Mouse (Mus musculus) ES-E14 (cell line): Measurements from ENCODE around the gene Tmem231. TPM values are rescaled to one million over a fixed set of nuclear protein-coding genes. Genes with fewer than 3 reads are reported as not detected.
A peak's percentile ranks its signal among the peaks of the same experiment; 100 is the strongest.

ENCODE experiments used
- DNase-seq: peaks from one replicate; pipeline ENCODE4 v3.0.0-alpha.2; 2013; ENCODE audit warnings: low read depth, low spot score
- H3K27ac ChIP-seq: 2 replicates; pipeline ENCODE4 v1.5.1; 2012; ENCODE audit warnings: low read depth, mild to moderate bottlenecking, low read length, moderate library complexity, mixed read lengths; ENCODE audit not compliant: poor library complexity, insufficient read depth, severe bottlenecking
- H3K36me3 ChIP-seq: 2 replicates; pipeline ENCODE4 v1.6.1; 2012; ENCODE audit warnings: mild to moderate bottlenecking, low read length, moderate library complexity, mixed read lengths; ENCODE audit not compliant: control insufficient read depth, poor library complexity, insufficient read depth, severe bottlenecking
- H3K4me1 ChIP-seq, 2 experiments: fragments of 150-350 bp in 1 of 2; sonication (generic) in 1 of 2; 2 replicates each; pipeline ENCODE4 v1.6.1; 2012; ENCODE audit warnings: low read length in 2 of 2, mild to moderate bottlenecking in 1 of 2, mixed read lengths in 1 of 2; ENCODE audit not compliant: control insufficient read depth in 2 of 2, insufficient read depth in 2 of 2, poor library complexity in 1 of 2
- H3K4me3 ChIP-seq, 2 experiments: fragments of 150-350 bp in 1 of 2; sonication (generic) in 1 of 2; 2 replicates each; pipeline ENCODE4 v1.5.1; 2012; ENCODE audit warnings: low read length in 2 of 2, low read depth in 1 of 2, mild to moderate bottlenecking in 1 of 2, mixed read lengths in 1 of 2; ENCODE audit not compliant: insufficient read depth in 1 of 2, poor library complexity in 1 of 2, severe bottlenecking in 1 of 2
- H3K9ac ChIP-seq: 2 replicates; pipeline ENCODE4 v1.6.1; 2012; ENCODE audit warnings: low read depth, mild to moderate bottlenecking, low read length, mixed read lengths; ENCODE audit not compliant: poor library complexity, insufficient read depth, severe bottlenecking
- H3K9me3 ChIP-seq: fragments of 150-350 bp; sonication (generic); 2 replicates; pipeline ENCODE4 v1.6.1; 2012; ENCODE audit warnings: low read depth, mild to moderate bottlenecking, low read length; ENCODE audit not compliant: control insufficient read depth, insufficient read depth
- CHD2 ChIP-seq: IDR thresholded peaks from 2 replicates; pipeline ENCODE4 v1.6.1; 2014; ENCODE audit warnings: mild to moderate bottlenecking, low read depth, low read length, inconsistent platforms
- HCFC1 ChIP-seq: IDR thresholded peaks from 2 replicates; pipeline ENCODE4 v1.6.1; 2012; ENCODE audit warnings: low read length, inconsistent platforms, borderline replicate concordance; ENCODE audit not compliant: insufficient read depth
- MAFK ChIP-seq: IDR thresholded peaks from 2 replicates; pipeline ENCODE4 v1.6.1; 2014; ENCODE audit warnings: mild to moderate bottlenecking, low read depth, low read length, inconsistent platforms; ENCODE audit not compliant: insufficient read depth
- ZC3H11A ChIP-seq: IDR thresholded peaks from 2 replicates; pipeline ENCODE4 v1.6.1; 2012; ENCODE audit warnings: low read depth, mild to moderate bottlenecking, inconsistent platforms, low read length, borderline replicate concordance
- ZNF384 ChIP-seq: IDR thresholded peaks from 2 replicates; pipeline ENCODE4 v1.6.1; 2012; ENCODE audit warnings: low read depth, low read length, inconsistent platforms
- in situ Hi-C, 2 experiments: fragments of 600-800 bp; cut with MboI; formaldehyde crosslinking; loops; one replicate each; pipeline ENCODE4 v1.15.1; 2025; ENCODE audit warnings: low sequenced_read_pairs in 2 of 2, inconsistent platforms in 1 of 2; ENCODE audit not compliant: unreplicated experiment in 2 of 2
- total RNA-seq: library from RNA; depleted of rRNA; stranded (reverse); fragments of 300-350 nt; gene quantifications from 2 replicates; pipeline ENCODE4 v1.2.3, GENCODE M21; 2012

The Tmem231 gene
- total RNA-seq, 1 experiment, result 30.3 TPM

DNA sequence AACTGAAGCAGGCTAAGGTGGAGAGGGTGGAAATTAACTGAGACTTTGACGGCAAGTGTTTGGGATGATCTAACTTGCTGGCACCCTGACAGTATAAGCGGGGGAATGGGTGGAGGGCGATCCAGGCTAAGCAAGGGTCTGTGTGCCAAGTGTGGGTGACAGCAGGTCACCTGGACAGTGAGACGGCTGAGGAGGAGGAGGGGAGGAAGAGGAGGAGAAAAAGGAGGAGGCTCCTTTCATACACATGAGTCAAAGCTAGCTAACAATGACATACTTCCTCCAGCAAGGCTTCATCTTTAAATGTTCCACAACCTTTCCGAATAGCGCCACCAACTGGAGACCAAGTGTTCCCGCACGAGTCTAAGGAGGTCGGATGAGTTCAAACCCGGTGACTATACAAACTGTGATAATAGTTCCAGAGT, 10.3 kb downstream of the Tmem231 start:
- in situ Hi-C loops, result no loop called here
- TF ChIP-seq ZC3H11A (no peak), HCFC1 (no peak), CHD2 (no peak), MAFK (no peak), ZNF384 (no peak)

DNA sequence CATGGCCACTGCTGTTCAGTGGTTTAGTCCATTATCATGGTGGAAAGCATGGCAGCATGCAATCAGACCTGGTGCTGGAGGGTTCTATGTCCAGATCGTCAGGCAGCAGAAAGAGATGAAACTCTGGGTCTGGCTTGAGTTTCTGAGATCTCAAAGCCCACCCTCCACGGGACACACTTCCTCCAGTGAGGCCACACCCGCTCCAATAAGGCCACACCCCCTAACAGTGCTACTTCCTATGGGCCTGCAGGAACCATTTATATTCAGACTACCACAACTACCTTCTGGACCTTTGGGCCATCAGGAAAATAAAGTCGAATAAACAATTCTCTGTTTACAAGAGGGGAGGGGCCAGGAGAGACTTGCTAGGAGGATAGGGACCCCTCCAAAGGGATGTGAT, 12.7 kb downstream of the Tmem231 start:
- Histone ChIP-seq H3K4me3 (no peak overlapping the region), H3K9ac (peak overlapping the region; percentile 17; the same call in 1 of the 2 replicates), H3K27ac (peak overlapping the region; percentile 33; the same call in 1 of the 2 replicates), H3K36me3 (peaks cover 7% of the 10 kb centered on the region; the same call in 1 of the 2 replicates), H3K4me1 (peaks cover 3 to 9% of the 10 kb centered on the region in 2 experiments), H3K9me3 (no peaks in the 10 kb centered on the region)
- DNase-seq, result no peak
- in situ Hi-C loops, result no loop called here
- TF ChIP-seq MAFK (no peak), HCFC1 (no peak), CHD2 (no peak)

More for the DNA sequence above, 10.3 kb downstream of the Tmem231 start:
- H3K36me3 ChIP-seq, result peaks cover 6% of the 10 kb centered on the region; the same call in 1 of the 2 replicates
- peaks cover 3 to 9% of the 10 kb centered on the region in 2 experiments for H3K4me1 ChIP-seq
- no peak overlapping the region for H3K4me3 ChIP-seq
- no peak overlapping the region for H3K9ac ChIP-seq
- DNase-seq, result peak; percentile 65
- H3K27ac ChIP-seq, result no peak overlapping the region
- H3K9me3 ChIP-seq, result no peaks in the 10 kb centered on the region

DNA sequence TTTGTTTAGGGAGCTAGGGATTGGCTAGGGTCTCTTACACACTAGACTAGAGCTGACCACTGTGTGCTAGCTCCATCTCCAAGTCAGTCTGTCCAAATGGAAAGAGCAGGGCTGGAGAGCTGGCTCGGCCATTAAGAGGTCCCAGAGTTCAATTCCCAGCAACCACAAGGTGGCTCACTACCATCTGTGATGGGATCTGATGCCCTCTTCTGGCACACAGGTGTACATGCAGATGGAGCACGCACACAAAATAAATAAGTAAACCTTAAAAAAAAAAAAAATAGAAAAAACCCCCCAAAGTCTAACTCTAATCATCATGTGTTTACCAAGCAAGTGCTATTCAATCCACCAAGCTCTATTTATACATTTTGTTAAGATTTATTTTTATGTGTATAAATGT, 14.0 kb downstream of the Tmem231 start:
- H3K4me1 ChIP-seq, result peaks cover 3 to 7% of the 10 kb centered on the region in 2 experiments
- H3K36me3 ChIP-seq, result peaks cover 10% of the 10 kb centered on the region; the same call in 1 of the 2 replicates
- H3K9me3 ChIP-seq, result no peaks in the 10 kb centered on the region
- no peak overlapping the region for H3K4me3 ChIP-seq
- no peak overlapping the region for H3K27ac ChIP-seq
- no peak for DNase-seq
- TF ChIP-seq HCFC1 (peak; percentile 31; the same call in 1 of the 2 replicates), ZNF384 (peak; percentile 94), MAFK (no peak), CHD2 (no peak), ZC3H11A (peak; percentile 53; the same call in 1 of the 2 replicates)
- in situ Hi-C loops, result no loop called here
- no peak overlapping the region for H3K9ac ChIP-seq

DNA sequence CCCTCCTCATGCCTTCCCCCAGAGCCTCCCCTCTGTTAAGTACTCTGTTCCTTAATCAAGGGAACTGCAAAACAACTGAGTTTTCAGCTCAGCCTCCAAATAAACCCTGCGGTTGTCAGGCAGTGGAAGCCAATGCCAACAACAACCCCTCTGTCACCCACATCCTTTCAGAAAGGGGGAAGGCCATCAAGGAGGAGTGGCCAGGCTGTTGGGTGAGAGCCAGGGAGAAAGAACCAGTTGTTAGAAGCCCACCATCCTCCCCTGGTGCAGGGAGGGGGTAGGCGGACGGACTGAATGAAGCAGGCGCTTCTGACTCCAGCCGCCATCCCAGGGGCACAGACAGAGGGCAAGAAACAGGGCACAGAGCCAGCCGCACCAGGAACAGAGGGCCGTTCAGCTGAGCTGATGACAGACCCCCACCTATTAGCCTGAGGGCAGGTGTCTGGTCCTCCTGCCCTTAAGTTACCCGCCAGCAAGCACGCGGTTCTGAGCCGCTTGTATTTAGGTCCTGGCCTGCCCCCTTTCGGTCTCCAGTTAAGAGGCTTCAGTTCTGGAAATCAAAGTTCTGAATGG, 20.7 kb downstream of the Tmem231 start:
- DNase-seq, result no peak
- in situ Hi-C loops, result no loop called here

More for the DNA sequence above, 20.7 kb downstream of the Tmem231 start:
- Histone ChIP-seq H3K9me3 (no peaks in the 10 kb centered on the region), H3K27ac (no peak overlapping the region), H3K4me1 (peaks cover 3 to 7% of the 10 kb centered on the region in 2 experiments; a peak in 2 of 4 replicates), H3K9ac (peak overlapping the region; percentile 14; the same call in 1 of the 2 replicates), H3K36me3 (peaks cover 3% of the 10 kb centered on the region; the same call in 1 of the 2 replicates), H3K4me3 (0 out of 4 replicates have a peak overlapping the region, but pooled peaks of 1 of the 2 experiments have one; percentile 20)
- TF ChIP-seq ZC3H11A (no peak), CHD2 (no peak), HCFC1 (no peak), MAFK (no peak), ZNF384 (no peak)
